Mouse (Mus musculus): ENCODE data around the gene Slc37a1.

DNA sequence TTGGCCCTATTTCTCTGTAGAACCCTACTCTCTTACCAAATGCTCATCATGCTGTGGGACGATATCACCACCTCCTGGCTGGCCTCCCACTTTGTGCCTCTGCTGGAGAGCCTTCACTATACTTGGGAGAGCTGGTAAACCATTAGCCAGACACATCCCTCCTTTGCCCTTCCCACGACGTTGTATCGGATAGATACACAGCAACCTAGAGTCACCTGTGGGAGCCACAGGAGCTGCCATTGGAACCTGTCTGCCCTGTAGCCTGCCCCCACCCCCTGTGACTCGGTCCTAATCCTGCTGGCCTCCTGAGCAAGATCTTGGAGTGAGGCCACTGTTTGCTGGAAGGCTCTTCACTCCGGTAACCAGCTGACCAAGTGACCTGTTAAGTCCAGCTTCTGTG lies 96.7 kb downstream of the Slc37a1 start:
- TF ChIP-seq CTCF (IDR thresholded peaks at IDR 0.05; ENCODE audit: control insufficient read depth, insufficient read depth, insufficient replicate concordance, low read depth, low read length) (no peak), POLR2A (IDR thresholded peaks at IDR 0.05; ENCODE audit: control insufficient read depth, low read depth, low read length) (no peak)

All from testis, adult 2 months (tissue).